Mouse (Mus musculus): ENCODE measurements at regions not wholly inside any gene's neighbourhood (a gene's known extent, or its start where the extent isn't known, plus 50 kb on each side); places are given as distances from the start of the nearest gene placed in this dataset.
A peak's percentile ranks its signal among the peaks of the same experiment; 100 is the strongest.

DNA sequence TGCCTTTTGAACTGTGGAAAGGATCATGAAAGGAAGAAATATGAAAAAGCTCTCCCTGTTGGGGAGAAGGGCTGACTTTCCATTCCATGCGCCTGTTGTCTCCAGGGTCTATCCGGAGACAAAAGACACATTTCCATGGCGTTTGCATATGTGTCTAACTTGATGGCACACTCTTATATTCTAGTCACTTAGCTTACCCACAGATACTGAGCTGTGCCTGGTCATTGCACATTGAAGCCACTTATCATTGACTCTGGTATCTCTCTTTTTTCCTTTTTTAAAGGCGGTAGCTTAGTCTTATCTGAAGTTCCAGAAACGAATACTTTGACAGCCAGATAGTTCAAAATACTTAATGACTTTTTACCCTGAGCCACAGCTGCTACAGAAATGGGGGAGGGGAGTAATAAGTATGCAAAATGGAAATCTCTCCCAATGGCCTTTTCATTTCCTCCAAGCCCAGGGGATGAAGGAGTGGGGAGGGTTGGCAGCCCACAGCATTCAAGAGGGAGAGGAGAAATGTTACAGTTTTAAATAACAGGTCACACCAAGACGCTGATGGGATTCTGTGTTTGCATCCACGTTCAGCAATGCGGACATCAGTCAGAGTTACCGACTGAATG is 137.9 kb upstream of the Slc35f3 start:
- no peak for DNase-seq (ENCODE audit: low read depth)

DNA sequence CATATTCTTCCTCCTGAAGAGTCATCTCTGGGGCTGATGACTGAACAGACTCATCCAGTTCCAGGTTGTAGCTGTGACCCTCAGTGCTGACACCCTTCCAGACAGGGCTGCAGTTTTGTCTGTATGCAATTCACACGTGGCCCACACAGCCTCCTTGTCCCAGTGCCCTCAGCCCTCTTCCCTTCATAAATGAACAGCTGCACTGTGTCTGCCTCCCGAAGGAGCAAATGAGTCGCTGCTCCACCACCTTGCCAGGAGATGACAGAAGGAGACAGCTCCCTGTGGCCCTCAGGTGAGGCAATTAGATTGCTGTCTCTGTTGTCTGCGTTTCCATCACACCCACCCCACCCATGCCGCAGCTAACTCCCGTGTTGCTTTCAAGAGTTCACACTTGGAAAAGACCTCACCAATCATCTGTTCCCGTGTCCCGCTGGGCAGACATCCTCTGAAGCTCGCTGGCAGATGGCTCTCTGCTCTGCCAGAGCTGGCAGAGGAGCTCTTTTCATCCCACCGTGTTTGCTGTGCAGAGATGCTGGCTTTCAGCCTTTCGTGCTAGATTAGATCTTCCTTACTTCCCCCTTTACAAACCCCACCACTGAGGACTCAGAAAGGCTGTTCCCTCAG is 135.5 kb upstream of the Slc35f3 start:
- DNase-seq (ENCODE audit: low read depth): no peak

DNA sequence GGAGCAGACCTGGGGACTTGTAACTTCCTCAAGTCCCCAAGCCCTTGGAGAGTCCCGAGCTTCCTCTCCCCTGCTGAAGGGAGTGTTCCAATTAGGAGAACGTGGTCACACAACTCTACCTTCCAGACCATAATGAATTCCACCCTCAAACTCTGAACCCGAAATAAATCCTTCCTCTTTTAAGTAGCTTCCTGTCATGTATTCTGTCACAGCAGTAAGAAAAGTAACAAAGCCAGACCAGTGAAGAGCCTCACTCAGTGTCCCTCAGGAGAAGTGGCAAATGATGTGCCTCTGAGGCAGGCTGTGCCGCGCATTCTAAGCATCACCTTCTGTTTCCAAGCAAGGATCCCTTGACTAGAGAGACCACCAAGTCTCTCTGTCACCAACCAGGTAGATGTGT is 134.4 kb upstream of the Slc35f3 start:
- no peak for DNase-seq (ENCODE audit: low read depth)

DNA sequence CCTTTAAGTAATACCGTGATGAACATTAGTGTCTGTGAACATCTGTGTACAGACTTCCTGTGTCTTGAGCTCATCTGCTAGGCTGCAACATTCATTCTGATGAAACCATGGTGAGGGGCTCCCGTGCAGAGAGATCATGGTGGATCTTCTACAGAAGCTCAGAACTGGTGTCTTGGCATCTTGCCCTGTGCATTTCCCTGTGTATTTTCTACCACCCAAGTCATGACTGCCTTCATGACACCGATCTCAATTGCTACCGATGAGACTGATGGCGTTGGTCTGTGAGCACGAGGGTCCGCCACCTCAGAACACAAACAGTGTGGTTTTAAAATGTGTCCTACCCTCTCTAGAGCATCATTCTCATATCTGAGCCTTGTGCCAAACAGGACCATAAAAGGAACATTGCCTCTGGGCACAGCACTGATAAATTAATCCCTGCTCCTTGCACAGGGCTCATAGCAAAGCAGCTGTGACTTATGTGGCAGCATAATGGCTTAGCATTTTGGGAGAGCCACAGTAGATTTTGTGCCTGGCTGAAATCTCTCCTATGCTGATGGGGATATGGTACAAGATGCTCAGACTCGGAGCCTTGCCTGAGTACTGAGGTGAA is 132.8 kb upstream of the Slc35f3 start:
- no peak for DNase-seq (ENCODE audit: low read depth)

DNA sequence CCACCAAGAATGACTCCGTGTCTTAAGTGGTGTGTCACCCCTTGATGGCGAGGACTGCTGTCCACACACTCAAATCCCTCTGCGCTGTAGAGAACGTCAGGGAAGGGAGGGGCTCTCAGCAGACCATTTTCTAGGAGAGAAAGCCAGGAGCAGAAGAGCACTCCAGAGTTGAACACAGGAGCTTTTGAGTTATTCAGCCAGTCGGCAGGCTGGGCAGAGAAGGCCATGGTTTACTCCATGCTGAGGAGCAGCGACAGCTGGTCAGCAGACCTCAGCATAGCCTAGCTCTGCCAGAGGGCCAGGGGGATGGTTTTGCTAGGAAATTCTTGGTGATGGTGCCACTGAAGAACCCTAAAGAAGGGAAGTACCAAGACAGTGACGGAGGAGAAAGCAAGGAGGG is 132.0 kb upstream of the Slc35f3 start:
- no peak for DNase-seq (ENCODE audit: low read depth)

DNA sequence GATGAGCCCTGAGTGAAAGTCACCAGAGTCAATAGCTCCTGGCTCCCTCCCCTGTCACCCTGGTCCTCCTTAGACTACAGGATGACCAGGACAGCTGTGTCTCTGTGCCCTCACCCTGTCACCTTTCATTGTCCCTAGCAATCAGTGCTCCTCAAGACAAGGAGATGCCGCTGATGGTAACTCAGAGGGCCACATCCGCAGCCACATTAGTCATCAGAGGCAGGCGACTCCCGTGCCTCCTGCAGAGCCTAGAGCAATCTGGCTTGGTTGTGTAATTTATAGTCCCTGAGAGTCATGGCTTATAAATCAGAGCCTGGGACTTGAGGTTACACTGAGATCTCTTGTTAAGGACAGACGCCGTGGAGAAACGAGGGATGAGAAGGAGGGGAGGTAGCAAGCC is 123.9 kb upstream of the Slc35f3 start:
- DNase-seq (ENCODE audit: low read depth): no peak

DNA sequence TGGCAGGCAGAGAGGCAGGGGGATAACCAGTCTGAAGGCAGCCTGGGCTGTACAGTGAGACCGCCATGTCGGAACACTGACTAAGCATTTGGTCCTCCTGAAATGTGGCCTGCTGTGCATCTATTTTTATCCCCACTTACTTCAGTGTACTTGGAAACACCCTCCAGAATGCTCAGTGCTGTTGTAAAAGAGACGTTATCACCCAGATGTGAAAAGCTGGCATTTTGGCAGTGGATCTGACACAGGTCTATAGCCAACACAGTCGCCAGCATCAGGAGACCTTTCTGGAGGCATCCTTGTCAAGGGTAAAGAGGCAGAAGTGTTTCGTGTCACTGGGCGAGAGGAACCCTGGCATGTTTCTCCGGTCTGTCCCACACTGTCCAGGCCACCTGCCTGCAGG is 122.1 kb upstream of the Slc35f3 start:
- DNase-seq (ENCODE audit: low read depth): no peak

DNA sequence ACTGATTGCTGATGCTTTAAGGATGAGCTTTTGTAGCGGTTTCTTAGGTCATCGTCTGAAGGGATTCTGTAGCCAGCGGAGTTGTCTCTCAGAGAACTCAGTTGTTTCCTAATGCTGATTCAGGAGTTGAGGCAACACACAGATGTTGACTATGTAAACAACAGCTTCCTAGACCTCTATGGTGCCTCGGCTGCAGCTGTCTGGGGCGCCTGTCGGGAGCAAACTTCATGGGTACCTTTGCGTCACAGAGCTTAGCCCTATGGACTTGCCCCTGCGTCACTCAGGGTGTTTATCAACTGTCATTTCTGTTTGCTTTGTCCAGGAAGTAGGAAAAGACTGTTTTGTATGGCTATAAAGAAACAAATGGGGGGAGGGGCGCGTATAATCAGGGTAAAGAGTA is 120.5 kb upstream of the Slc35f3 start:
- DNase-seq (ENCODE audit: low read depth): no peak

DNA sequence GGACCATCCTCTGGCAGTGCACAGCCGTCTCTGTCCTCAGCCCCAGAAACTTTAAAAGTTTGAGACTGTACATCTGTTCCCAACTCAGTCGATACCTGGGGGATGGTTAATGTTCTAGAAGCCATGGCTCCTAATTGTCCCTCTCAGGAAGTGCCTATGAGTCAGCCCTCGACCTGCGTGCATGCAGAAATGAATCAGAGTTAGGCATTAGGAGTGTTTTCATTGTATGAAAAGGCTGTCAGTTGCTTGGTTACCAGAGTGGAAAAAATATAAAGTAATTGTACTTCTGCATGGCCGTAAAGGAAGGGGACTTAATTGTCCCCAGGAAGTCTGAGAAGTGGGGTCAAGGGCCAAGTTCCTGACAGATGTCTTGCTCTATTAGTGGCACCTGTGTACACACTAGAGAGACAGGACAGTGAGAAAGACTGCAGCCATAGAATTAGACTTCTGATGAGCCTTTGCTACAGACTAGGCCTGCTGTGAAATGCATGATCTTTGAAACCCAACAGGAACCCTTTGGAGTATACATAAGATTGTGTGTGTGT is 109.5 kb upstream of the Slc35f3 start:
- no peak for DNase-seq (ENCODE audit: low read depth)

DNA sequence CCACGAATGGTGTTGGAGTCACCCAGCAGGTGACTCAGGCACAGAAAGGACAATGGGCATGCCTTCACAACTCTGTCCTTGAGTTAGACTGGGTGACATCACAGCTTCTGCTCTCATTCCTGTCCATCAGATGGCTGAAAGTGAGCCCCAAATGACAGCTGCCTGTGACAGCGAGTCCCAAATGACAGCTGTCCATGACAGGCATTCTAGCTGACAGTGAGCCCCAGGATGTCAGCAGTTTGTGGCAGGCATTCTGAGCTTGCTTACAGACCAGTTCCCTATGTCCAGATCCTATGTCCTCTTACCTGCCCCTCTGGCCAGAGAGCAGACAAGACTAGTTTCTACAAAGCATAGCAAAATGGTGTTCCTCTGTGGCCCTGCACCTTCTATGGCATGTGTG is 102.7 kb upstream of the Slc35f3 start:
- no peak for DNase-seq (ENCODE audit: low read depth)

DNA sequence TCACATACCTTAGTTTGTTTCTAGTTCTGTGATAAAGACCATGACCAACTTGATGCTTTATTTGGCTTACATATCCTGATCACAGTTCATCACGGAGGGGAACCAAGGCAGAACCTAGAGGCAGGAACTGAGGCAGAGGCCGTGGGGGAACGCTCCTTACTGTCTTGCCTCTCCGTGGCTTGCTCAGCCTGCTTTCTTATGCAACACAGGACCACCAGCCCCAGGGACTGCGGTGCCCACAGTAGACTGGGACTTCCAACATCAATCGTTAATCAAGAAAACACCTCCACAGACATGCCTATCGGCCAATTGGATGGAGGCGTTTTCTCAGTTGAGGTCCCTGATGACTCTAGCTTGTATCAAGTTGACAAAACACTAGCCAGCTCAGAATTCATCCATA is 87.8 kb upstream of the Slc35f3 start:
- no peak for DNase-seq (ENCODE audit: low read depth)

DNA sequence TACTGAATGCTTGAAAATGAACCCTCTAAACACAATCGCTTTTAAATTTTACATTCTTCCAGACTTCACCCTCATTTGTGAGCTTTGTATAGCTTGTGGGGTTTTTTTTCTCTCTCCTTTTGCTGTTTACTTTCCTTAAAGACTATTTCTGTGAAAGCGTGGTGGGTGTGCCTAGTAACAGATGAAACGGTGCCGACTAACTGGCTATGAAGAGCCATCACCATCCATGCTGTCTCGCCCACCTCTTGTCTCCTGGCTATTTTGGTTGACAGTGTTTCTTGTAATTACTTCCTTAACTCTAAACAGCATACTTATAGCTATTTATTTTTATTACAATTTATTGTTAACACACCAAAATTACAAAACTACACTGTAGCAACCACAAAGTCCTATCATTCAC is 85.6 kb upstream of the Slc35f3 start:
- no peak for DNase-seq (ENCODE audit: low read depth)

DNA sequence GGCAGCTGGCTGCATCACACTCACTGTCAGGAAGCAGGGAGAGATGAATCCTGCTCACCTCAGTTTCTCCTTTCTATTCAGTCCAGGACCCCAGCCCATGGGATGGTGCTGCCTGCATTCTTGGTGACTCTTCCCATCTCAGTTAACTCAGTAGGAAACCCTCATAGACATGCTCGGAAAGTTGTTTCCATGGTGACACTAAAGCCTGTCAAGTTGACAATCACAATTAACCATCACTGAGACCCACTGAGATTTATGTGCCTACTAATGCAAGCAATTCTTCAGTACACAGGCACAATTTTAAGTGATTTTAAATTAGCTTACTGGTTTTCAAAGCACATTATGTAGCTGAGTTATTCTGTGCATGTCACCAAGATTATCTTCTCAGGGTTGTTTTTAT is 83.8 kb upstream of the Slc35f3 start:
- DNase-seq (ENCODE audit: low read depth): no peak

DNA sequence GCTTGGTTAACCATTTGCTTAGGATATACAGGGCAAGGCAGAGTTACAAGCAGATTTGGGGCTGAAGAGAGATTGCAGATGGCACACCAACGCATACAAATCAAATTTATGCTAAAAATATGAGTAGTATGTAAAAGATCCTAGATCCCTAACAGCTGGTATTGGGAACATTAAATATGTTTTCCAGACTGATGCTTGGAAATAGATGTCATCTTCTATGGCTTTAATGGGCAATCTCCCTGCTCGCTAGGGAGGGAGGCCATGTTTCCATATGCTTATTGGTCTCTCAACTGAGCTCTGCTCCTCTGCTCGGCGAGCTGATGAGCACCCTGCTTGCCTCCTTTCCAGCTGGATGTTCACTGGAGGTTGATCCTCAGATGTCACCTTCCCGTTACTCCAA is 82.0 kb upstream of the Slc35f3 start:
- DNase-seq (ENCODE audit: low read depth): no peak

DNA sequence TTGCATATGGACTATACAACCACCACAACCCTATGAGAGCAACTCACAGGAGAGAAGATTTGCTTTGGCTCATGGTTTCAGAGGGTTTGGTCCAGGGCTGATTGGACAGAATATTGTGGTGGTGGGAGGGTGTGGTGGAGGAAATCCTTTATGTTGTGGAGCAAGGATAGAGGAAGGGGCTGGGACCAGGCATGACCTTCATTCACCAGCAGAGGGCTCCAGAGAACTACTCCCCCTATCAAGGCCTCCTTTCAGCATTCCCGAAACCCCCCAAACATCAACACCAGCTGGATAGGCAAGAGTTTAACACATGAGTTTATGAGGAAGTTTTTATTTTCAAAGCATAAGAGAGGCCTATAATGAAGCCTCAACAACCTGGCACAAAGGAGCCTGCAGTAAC is 76.7 kb upstream of the Slc35f3 start:
- peak; percentile 11 for DNase-seq (ENCODE audit: low read depth)

DNA sequence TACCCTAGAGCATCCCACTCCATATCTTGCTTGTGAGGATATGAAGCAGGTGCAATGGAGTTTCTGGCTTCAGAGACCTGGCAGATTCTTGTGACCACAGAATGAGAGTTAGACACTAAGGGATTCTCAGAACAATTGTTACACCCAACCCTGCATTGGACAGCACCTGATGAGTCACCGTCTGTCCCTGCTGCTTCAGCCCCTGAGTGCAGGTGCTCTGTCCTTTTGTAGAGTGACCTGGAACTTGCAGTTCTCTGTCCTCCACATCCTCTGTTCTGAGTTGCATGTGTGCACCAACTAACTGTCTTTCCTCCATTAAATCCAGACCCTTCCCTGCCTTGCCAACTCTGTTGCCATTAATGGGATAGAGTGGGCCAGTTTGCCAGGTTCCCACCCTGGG is 66.6 kb upstream of the Slc35f3 start:
- DNase-seq (ENCODE audit: low read depth): no peak

DNA sequence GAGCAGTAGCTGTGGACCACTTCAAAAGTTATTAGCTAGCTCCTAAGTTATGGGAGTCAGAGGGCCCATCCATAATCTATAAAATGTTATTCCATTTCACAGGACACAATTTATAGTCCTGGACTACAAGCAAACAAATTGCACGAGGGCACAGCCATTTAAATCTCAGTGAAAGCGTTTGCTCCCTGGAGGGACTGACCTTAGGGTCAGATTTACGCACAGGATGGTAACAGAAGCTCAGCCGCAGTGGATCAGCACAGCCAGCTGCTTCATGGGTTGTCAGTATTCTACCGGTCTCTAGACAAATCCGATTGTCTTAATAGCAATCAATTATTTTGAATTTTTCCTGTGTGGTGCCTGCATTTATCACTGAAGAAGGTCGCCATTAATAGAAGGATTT is 65.8 kb upstream of the Slc35f3 start:
- DNase-seq (ENCODE audit: low read depth): no peak

DNA sequence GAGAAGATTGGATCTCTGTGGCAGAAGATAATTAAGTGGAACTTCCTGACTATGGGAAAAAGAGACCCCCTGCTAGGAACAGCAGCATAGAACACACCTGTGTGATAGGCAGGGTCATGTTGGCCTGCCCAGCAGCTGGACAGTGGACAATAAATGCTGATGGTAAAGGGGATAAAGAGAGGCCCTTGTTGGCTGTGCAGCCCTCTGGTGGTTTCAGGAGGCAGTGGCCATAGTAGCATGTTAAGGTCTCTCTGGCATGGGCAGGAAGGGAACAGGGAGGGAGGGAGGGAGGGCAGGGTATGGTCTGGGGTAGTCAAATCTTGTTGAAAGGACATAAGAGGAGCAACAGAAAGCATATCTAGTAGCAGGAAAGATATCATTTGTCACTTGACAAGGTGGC is 58.7 kb upstream of the Slc35f3 start:
- DNase-seq (ENCODE audit: low read depth): no peak

DNA sequence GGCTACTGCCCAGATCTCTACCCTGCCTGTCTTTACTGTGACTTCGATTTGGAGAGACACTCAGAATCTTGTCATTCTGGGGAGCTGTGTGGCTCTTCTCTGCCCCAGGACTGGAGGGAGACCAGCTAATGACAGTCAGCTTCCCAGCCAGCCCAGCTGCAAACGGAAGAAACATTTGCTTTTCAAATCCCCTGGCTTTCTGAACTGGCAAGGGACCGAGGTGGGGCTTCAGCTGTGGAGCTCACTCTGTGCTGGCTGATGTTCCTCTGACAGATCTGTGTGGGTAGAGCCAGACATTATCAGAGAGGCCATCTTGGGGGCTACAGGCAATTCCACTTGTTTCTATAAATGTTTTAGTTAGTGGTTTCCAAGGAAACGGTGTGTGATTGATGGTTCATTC is 54.0 kb upstream of the Slc35f3 start:
- no peak for DNase-seq (ENCODE audit: low read depth)
